Mouse (Mus musculus) Patski (cell line): ENCODE measurements around the gene Sfn. TPM values are rescaled to one million over a fixed set of nuclear protein-coding genes. Genes with fewer than 3 reads are reported as not detected.

ENCODE experiments used
- ATAC-seq: fragments of 100-300 bp; one replicate; pipeline ENCODE4 v1.8.0; 2021
- CTCF ChIA-PET: fragments of 350-600 bp; sonication (Branson Sonifier 250); formaldehyde crosslinking; loops from one replicate; lab custom pipeline; 2022; ENCODE audit warnings: inconsistent platforms; lab: Charles Lee
- POLR2A ChIA-PET: fragments of 350-600 bp; sonication (Branson Sonifier 250); formaldehyde crosslinking; loops from one replicate; lab custom pipeline; 2022; ENCODE audit warnings: antibody characterized with exemption, inconsistent platforms; lab: Charles Lee
- DNase-seq: peaks from one replicate; pipeline ENCODE4 v3.0.0-alpha.2; 2011; ENCODE audit warnings: low read depth, low spot score
- H3K27me3 ChIP-seq: fragments of 371-371 bp; one replicate; pipeline ENCODE4 v1.5.1; 2021
- CTCF ChIP-seq: fragments of 100-300 bp; IDR thresholded peaks from one replicate; pipeline ENCODE4 v1.5.1; 2021
- in situ Hi-C: fragments of 300-500 bp; cut with MboI; formaldehyde crosslinking; loops from 3 replicates; pipeline ENCODE4 v1.11.1; 2018; ENCODE audit warnings: low pct_unique_long_range_greater_than_20kb, mixed read lengths
- polyA plus RNA-seq: library from polyadenylated mRNA; unstranded; gene quantifications from one replicate; pipeline ENCODE4 v1.2.3, GENCODE M21; 2021

Sfn gene
- polyA plus RNA-seq, 1 experiment from 2014 or later = 5.8 TPM

DNA sequence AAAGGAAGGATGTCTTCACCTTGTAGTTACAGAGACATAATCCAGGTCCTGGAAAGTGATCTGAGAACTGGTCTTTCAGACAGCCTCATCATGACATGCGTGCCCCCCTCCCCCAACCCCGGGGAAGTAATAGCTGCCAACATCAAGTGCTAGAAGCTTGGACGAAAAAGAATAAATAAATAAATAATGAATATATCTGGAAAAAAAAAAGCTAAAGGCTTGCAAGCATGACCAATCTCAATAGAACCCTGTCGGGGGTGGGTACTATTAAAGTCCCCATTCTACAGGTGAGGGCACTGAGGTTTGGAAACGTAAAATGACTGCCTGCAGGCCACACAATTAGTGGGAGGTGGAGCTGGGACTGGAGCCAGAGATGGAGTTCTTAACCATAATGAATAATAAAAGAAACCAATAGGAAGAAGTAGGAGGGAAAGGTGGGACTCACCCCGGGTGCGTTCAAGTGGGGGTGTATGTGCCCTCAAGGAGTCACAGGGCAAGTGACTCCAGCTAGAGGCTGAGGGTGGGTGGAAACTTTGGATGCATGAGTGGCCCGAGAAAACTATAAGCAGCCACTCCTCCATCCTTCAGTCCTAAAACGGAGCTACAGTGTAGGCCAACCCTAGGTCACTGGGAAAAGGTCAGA, 29.9 kb upstream of the Sfn start:
- ChIA-PET POLR2A (no interaction called here), CTCF (interaction anchor here (0.9 to 2.0 kb wide), 5 partner anchors 12 to 39 kb away, joined by 3 to 11 read pairs (median 6); partner anchors contain the start of gene Zdhhc18)
- in situ Hi-C loops = no loop called here
- DNase-seq (no peak), ATAC-seq (no peak)
- H3K27me3 ChIP-seq = no peaks in the 10 kb centered on the region
- TF ChIP-seq CTCF = no peak

DNA sequence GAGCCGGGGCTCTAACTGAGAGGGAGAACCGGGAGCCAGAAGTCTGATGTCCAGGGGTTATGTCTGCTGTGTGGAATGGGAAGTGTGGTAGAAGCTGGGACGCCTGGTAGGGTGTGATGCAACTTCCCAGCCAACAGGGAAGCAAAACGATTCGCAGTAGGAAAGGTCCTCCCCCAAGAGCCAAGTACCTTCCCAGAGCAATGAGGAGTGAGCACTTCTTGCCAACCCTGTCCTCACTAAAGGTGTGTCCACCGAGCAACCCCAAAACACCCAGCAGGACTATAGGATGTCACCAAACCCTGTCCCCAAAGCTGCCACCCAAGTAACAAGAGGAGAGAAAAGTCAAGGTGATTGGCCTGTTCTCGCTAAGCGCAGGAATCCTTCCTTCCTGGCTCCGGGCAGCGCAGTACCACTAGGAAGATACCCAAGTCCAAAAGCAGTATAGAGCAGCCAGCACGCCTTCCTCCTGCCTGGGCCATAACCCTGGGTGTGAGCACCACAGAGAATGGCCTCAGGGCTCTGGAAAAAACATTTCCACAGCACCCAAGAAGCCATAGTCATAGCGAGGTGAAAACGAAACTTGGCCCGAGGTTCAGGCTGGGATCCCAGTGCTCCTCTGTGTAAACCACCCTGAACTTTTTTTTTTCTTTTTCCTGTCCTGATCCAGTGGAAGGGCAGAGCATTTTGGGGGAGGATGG, 29.3 kb upstream of the Sfn start:
- POLR2A ChIA-PET = interaction anchor here (0.8 kb wide), 1 partner anchor 9 kb away, joined by 3 read pairs; no protein-coding TSS in a partner anchor
- no peak for TF ChIP-seq CTCF
- ATAC-seq (no peak), DNase-seq (no peak)
- H3K27me3 ChIP-seq = no peaks in the 10 kb centered on the region
- CTCF ChIA-PET = interaction anchor here (1.2 to 2.0 kb wide), 3 partner anchors 11 to 38 kb away, joined by 6 to 11 read pairs (median 6); partner anchors contain the start of gene Zdhhc18
- in situ Hi-C loops = no loop called here

DNA sequence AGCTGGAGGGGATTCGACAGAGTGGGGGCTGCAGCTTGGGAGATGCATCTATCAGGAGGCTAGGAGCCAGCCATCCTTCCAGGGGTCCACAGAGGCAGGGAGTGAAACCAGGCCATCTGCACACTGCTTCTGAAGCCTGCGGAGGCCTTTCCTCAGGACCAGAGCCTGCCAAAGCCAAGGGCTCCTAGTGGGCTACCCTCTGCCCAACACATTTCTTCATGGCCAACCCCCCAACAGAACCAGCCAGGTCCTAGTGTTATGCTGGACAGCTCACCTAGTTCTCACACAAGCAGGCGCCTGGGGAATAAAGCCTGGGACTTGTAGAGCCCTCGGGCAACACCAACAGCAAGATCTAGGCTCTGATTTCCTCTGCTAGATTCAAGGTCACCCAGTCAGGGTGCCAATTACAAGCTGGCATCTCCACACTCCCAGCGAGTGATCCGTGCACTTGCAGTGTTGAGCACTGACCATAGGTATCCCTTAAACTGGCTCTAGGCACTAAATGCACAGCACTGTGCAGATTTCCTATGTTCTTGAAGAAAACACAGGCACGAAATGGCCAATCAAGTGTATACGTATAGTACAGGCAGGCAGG, 28.5 kb upstream of the Sfn start:
- no peak for DNase-seq
- POLR2A ChIA-PET = interaction anchor here (0.8 kb wide), 1 partner anchor 9 kb away, joined by 3 read pairs; no protein-coding TSS in a partner anchor
- no peak for ATAC-seq
- CTCF ChIA-PET = no interaction called here
- TF ChIP-seq CTCF = no peak
- no peaks in the 10 kb centered on the region for H3K27me3 ChIP-seq
- in situ Hi-C loops = no loop called here

DNA sequence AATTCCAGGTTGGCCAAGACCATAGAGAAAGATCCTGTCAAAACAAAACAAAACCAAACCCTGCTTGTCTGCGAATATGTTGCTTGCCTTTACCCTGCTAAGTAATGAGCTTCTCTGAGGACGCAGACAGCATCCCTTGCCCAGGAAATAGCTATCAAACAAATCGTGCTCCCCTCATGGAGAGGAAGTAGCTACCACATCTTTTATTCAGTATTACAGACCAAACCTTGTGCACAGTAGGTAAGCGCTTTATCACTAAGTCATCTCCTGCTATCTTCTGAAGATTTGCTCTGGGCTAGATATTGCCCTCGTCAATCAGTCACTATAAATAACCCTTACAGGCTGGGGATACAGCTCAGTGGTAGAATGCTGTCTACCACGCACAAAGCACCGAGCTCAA, 27.2 kb upstream of the Sfn start:
- in situ Hi-C loops = no loop called here
- DNase-seq (no peak), ATAC-seq (no peak)
- H3K27me3 ChIP-seq = no peaks in the 10 kb centered on the region
- TF ChIP-seq CTCF = no peak
- ChIA-PET CTCF (interaction anchor here (1.4 to 1.6 kb wide), 2 partner anchors 20 to 21 kb away, joined by 3 to 4 read pairs; partner anchors contain the start of gene Zdhhc18), POLR2A (no interaction called here)

DNA sequence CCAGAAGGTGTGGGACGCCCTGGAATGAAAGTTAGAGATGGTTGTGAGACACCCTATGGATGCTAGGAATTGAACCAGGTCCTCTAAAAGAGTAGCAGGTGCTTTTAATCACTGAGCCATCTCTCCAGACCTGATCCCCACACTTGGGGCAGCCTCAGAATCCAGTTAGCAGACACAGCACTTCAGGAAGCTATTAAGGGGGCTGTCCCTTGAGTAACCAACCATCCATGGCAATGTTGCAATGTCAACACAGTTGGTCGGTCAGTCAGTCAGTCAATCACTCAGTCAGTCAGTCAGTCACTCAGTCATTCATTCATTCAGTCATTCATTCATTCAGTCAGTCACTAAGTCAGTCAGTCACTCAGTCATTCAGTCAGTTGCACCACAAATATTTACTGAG, 26.5 kb upstream of the Sfn start:
- CTCF ChIA-PET = interaction anchor here (1.4 to 1.6 kb wide), 2 partner anchors 19 to 21 kb away, joined by 3 to 4 read pairs; partner anchors contain the start of gene Zdhhc18

DNA sequence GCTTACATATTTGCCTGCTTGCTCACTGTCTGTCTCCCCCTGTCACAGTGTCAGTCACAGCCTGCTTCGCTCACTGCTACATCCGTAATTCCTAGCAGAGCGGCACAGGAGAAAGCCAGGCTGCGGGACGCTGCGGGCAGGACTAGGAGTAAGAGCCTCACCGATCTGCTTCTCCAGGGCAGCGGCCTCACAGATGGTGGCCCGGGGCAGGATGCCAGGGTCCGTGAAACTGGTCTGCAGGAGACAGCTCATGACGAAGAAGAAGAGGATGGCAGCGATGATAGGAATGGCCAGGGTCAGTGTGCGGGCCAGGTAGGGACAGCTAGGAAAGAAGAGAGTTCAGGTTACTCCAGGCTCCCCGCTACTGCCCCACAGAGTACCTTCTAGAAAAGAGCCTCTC, 25.1 kb upstream of the Sfn start:
- ATAC-seq = no peak
- CTCF ChIA-PET = interaction anchor here (1.3 kb wide), 1 partner anchor 23 kb away, joined by 3 read pairs; no protein-coding TSS in a partner anchor
- POLR2A ChIA-PET = no interaction called here
- DNase-seq = no peak
- in situ Hi-C loops = no loop called here
- no peak for TF ChIP-seq CTCF
- H3K27me3 ChIP-seq = no peaks in the 10 kb centered on the region

More for the DNA sequence above, 26.5 kb upstream of the Sfn start:
- in situ Hi-C loops = no loop called here
- ATAC-seq (no peak), DNase-seq (no peak)
- H3K27me3 ChIP-seq = no peaks in the 10 kb centered on the region
- TF ChIP-seq CTCF = no peak
- POLR2A ChIA-PET = no interaction called here

DNA sequence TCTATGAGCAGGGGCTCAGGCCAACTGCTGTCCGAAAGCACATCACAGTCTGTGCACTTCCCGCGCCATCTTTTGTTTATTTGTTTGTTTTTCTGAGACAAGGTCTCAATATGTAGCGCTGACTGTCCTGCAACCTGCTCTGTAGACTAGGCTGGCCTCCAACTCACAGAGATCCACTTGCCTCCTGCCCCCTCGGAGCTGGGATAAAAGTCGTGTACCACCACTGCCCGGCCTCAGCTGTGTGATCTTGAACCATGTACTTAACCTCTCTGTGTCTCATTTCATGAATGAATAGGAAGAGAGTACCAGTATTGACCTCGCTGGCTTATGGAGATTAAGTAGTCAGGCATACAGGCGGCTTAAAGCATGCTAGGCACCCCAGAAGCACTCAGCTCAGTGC, 24.7 kb upstream of the Sfn start:
- no peak for TF ChIP-seq CTCF
- CTCF ChIA-PET = interaction anchor here (1.3 kb wide), 1 partner anchor 22 kb away, joined by 3 read pairs; no protein-coding TSS in a partner anchor
- H3K27me3 ChIP-seq = no peaks in the 10 kb centered on the region
- DNase-seq (no peak), ATAC-seq (no peak)
- in situ Hi-C loops = no loop called here
- POLR2A ChIA-PET = no interaction called here

DNA sequence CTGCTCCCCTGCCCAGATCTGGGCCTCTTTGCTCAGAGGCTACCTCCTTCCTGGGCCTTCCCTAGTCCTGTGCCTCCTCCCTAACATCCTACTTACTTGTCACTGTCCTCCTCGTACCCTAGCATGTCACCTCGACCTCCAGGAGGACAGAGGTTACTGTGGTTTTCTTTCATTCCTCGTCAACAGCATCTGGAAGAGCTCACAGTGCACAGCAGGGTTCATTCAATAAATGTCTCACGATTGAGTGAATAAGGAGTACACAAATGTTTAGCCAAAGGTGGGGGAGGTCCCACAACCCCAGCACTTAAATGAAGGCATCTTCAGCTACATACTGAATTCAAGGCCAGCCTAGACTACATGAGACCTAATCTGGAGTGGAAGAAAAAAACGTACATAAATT, 24.3 kb upstream of the Sfn start:
- no peak for TF ChIP-seq CTCF
- POLR2A ChIA-PET = no interaction called here
- no peaks in the 10 kb centered on the region for H3K27me3 ChIP-seq
- CTCF ChIA-PET = interaction anchor here (1.1 to 1.4 kb wide), 3 partner anchors 22 to 35 kb away, joined by 3 read pairs; partner anchors contain the start of gene Zdhhc18
- ATAC-seq (no peak), DNase-seq (no peak)
- in situ Hi-C loops = no loop called here

DNA sequence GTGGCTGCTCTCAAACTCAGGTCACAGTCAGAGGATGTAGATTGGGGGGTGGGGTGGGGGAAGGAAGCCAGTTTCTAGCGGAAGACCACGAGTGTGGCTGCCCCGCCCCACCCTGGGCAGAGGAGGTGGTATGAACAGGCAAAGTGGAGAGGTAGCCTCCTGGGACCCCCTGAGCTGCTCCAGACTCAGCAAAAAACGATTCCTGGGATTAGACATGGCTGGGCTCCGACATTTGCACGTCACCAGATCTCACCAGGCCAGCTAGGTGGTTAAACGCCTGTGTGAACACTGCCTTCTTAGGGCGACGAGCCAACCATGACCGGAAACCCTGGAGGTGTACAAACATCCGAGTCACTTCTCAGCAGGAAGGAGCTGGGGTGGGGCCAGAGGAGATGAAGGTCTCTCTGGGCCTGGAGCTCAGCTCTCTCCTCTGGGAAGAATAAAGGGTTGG, 23.7 kb upstream of the Sfn start:
- no peak for TF ChIP-seq CTCF
- ChIA-PET CTCF (interaction anchor here (1.1 to 1.4 kb wide), 4 partner anchors 21 to 34 kb away, joined by 3 read pairs; partner anchors contain the start of gene Zdhhc18), POLR2A (no interaction called here)
- no peaks in the 10 kb centered on the region for H3K27me3 ChIP-seq
- ATAC-seq (peak; percentile 76), DNase-seq (peak; percentile 98)
- in situ Hi-C loops = no loop called here

DNA sequence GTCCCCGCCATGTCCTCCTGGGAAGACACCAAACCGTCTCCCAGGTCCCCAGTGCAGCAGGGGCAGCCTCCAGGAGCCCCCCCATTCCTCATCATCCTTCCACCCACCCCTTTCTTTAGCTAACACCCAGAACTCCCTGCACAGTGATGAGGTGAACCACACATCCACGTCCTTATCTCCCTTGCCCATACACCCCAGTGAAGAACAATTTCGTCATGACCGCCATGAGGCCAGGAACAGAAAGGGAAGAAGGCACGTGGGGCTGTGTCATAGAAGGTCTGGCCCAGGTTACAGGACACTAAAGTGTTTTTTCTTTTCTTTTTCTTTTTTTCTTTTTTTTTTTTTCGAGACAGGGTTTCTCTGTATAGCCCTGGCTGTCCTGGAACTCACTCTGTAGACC, 22.9 kb upstream of the Sfn start:
- ATAC-seq (no peak), DNase-seq (no peak)
- in situ Hi-C loops = no loop called here
- no peak for TF ChIP-seq CTCF
- POLR2A ChIA-PET = no interaction called here
- H3K27me3 ChIP-seq = no peaks in the 10 kb centered on the region
- CTCF ChIA-PET = interaction anchor here (1.1 to 1.4 kb wide), 2 partner anchors 25 to 34 kb away, joined by 3 read pairs; no protein-coding TSS in a partner anchor
